Mouse (Mus musculus): ENCODE data around the gene Alg14. TPM values are rescaled to one million over a fixed set of nuclear protein-coding genes. Genes with fewer than 3 reads are reported as not detected.
A peak's percentile ranks its signal among the peaks of the same experiment; 100 is the strongest.

Gene Alg14
- 10 to 100 TPM; 11.9 to 13.4 TPM for total RNA-seq (2021)

- DNase-seq, result peak; percentile 95
- intact Hi-C loops (cut with DNase I), result loop anchor here (1.0 kb wide), 1 partner anchor 120 kb away; the partner anchor contains the start of gene Rwdd3
These were observed at the start of gene Alg14 for GRCm38 (mm10) chr3:121291560-121292258. Gene Alg14, plus strand, starts transcription at chr3:121291773.

GRCm38 (mm10) chr3:121242111-121242936 lies 49.2 kb upstream of the Alg14 start:
- no peak for DNase-seq
- intact Hi-C loops (cut with DNase I), result no loop called here

- intact Hi-C loops (cut with DNase I), result no loop called here
These were observed 48.6 kb upstream of the Alg14 start for GRCm38 (mm10) chr3:121242941-121243340.

GRCm38 (mm10) chr3:121250048-121250447 lies 41.5 kb upstream of the Alg14 start:
- peak in 1 of 2 experiments; percentile 10 for DNase-seq
- intact Hi-C loops (cut with DNase I), result no loop called here

More at GRCm38 (mm10) chr3:121242941-121243340, 48.6 kb upstream of the Alg14 start:
- DNase-seq, result no peak

DNA sequence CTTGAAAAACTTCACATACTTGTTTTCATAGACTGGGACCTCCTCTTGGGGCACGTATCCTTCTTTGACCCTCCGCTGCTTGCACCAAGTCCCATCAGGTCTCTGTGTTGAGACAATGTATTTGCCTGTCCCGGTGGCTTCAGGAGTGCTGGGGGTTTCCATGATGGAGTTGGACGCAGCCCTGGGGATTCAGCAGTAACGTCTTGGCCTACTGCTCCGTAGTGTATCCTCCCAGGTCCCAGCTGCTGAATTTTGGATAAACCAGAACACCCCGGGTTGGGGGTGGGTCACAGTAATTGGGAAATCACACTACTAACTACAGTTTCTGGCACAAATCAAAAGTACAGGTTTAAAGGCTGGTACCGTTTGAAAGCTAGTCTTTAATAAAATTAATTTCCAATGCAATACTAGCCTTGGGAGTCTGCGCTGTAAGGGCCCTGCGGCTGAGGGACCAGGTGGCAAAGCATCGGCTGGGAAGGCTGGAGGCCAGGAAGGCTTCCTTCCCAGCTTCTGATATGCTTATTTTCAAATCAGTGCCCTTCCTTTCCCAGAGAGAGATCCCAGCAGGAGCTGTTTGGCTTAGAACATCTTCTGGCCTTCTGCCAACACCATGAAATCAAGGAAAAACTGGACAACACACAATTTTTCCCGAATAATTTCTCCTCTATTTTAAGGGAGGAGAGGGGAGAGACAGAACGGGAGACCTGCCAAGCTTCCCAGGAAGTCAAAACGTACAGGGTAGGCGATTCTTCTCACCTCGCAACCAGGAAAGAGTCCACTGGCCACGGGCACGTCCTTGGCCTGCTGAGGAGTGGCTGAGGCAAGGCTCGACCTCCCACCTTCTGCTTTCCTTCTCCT lies 40.8 kb upstream of the Alg14 start:
- DNase-seq, result peak in 1 of 2 experiments; percentile 22
- intact Hi-C loops (cut with DNase I), result no loop called here

GRCm38 (mm10) chr3:121255501-121255900 lies 36.1 kb upstream of the Alg14 start:
- intact Hi-C loops (cut with DNase I), result no loop called here
- no peak for DNase-seq

DNA sequence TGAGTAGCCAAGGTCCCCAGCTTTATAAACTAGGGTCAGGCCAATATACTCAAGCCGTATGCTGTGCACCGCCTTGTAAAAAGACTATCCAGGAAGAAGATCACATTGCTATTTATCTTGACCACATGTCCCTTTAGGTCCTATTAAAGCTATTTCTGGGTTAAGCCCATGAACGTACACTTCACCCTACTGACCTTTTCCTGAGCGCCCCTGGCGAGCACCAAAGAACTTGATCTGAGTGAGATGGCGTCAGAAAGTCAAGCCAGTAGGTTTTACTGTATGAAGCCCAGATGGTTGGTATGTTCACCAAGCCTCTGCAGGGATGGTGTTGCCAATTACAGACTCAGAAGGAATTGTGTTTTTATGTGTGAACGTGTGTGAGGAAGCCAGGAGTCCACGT lies 35.4 kb upstream of the Alg14 start:
- no peak for DNase-seq
- intact Hi-C loops (cut with DNase I), result no loop called here

DNA sequence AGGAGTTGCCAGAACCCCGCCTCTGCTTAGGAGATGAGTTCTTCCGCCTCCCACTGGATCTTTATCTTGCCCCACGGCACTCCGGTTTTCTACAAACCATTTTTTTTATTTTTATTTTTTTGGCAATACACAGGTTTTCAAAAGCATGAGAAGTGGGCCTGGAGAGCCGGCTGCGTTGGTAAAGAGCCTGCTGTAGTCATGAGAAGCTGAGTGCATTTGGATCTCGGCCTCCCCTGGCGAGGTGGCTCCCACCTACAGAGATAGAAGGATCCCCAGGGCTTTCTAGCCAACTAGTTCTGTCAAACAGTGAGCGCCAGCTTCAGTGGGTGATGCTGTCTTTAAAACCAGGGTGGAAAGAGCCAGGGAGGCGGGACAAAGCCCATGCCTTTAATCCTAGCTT lies 34.2 kb upstream of the Alg14 start:
- intact Hi-C loops (cut with DNase I), result no loop called here
- DNase-seq, result no peak

DNA sequence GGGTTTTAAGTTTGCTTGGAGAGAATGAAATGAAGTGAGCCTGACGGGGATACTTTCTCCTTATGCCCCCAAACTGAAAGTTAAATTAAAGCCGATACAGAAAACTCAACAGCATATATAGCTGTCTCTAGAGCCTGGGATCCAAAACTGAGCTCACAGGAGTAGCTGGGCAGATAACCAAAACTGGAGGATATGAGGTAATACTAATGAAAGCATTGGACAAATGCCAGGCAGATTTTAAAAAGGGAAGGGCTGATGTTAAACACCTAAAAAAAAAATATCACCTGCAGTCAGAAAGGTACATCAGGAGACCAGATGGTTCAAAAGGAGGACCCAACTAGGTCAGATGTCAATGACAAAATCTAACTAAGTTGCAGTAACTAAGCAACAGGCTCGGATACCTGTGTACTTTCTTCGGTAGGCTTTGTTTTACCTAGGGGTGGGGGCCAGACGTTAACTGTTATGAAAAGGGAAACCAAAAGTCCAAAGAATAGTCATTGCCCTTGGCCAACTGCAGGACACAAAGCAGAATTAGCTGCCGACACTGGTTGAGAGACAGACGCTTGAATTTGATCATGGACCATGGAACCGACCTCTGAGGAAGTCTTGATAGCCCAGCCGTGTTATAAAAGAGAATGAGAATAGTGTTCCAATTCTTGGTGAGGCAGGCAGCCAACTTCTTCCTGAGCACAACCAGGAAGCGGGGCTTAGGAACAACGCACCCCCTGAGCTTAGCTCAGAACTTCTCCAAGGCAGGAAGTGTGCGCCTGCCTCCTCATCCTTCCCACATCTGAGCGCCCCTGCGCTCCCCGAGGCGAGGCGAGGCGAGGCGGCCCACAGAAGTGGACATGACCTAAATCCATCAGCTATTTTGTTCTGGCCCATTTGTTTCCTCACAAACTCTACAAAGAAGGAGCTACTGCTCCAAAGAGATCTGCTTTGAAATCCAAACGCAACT lies 32.8 kb upstream of the Alg14 start:
- intact Hi-C loops (cut with DNase I), result no loop called here
- peak in 1 of 2 experiments; percentile 13 for DNase-seq

DNA sequence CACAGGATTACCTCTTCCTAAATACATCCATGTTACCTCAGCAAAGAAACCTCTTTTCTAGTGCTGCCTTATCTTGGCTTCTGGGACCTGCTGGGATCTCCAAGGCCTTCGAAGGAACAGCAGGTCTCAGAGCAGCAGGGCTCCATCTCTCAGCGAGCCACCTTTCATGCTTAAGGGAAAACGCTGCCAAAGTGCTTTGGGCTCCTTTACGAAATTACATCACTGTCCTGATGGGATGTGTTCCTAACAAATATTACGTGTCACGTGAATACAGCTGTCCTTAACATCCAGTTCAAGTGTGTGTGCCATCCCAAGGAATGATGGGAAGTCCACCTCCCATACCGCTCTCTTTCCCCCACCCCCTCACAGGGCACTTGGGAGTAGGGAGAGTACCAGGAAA lies 31.5 kb upstream of the Alg14 start:
- intact Hi-C loops (cut with DNase I), result no loop called here

DNA sequence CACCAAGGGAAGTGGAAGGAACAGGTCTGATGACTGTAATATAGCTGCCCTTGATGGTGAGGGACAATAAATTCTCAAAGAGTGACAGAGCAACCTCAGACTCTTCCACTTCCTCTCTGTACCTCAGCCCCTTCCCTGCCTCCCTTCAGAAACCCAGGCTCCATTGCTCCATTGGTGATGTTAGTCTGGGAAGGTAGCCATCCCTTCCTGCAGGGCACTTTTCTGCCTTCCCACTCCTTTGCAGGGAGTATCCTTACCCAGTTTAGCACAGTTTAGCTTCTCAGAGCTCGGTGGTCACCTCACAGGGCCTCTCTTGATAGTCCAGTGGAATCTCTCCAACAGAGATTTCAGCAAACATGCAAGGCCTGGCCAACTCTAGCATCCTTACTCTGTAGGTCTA lies 30.7 kb upstream of the Alg14 start:
- intact Hi-C loops (cut with DNase I), result no loop called here

More for the DNA sequence above, 31.5 kb upstream of the Alg14 start:
- no peak for DNase-seq

GRCm38 (mm10) chr3:121261251-121261650 lies 30.3 kb upstream of the Alg14 start:
- intact Hi-C loops (cut with DNase I), result no loop called here
- no peak for DNase-seq

More for the DNA sequence above, 30.7 kb upstream of the Alg14 start:
- no peak for DNase-seq

DNA sequence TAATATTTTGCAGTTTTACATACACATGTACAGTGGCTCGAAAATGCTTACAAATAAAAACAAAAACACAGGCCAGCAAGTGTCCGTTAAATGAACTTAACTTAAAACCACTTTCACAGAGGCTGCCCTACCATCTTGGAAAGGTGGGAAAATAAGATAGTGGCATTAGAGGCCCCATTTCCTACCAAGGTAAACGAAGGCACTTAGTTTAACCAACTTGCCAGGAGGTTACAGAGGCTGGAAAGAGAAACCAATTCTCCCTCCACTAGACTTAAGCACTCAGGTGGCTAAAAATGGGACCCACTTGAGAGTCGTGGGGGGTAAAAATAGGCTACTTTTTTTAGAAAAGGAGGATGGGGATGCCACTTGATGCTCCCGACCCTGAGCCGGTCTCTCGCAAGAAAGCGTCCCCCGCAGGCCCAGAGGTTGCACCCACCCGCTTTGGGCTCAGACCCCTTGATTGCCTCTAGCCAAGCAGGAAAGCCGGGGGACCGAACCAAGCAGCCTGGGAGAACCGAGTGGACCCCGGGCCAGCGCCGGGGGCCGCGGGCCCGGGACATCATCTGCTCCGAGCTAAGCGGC lies 29.5 kb upstream of the Alg14 start:
- intact Hi-C loops (cut with DNase I), result no loop called here
- DNase-seq, result no peak

- intact Hi-C loops (cut with DNase I), result no loop called here
- peak; percentile 53 to 64 for DNase-seq
These were observed 28.9 kb upstream of the Alg14 start for GRCm38 (mm10) chr3:121262521-121263204.

- DNase-seq, result no peak
- intact Hi-C loops (cut with DNase I), result no loop called here
These were observed 28.4 kb upstream of the Alg14 start for GRCm38 (mm10) chr3:121263205-121263548.

DNA sequence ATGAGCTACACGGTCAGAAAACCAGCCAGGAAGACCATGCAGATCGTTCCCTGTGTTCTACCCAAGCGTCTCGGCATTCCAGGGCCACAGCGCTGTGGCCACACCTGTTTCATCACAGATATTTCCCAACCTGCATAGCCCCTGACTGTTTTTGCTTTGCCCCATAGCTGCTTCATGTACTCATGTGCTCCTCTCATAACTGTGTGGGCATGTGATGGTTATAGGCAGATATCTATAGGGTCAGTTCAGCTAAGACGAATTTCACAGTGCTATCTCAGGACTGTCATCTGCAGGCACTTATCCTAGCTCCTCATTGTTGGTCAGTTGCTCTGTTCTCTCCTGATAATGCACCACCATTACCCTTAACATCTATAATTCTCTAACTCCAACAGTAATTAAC lies 27.3 kb upstream of the Alg14 start:
- intact Hi-C loops (cut with DNase I), result no loop called here
- no peak for DNase-seq

DNA sequence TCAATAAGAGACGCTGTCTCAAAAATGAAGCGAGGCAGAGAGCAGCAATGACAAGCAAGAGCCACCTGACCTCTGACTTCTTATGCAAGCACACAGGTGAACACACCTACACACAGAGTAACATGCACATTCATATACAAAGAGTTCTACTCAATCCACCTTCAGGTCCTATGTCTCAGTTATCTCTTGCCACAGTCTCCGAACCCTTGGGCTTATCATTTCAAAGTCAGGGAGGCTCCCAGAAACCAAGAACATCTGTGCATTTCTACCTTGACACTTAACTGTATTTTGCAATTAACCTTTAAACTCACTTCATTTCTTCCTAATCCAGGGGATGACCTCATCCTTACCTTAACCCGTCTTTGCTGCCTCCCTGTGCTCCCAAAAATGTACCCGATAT lies 24.3 kb upstream of the Alg14 start:
- intact Hi-C loops (cut with DNase I), result no loop called here
- no peak for DNase-seq

GRCm38 (mm10) chr3:121272577-121272976 lies 19.0 kb upstream of the Alg14 start:
- intact Hi-C loops (cut with DNase I), result no loop called here
- no peak for DNase-seq

GRCm38 (mm10) chr3:121274010-121274409 lies 17.6 kb upstream of the Alg14 start:
- intact Hi-C loops (cut with DNase I), result no loop called here
- DNase-seq, result no peak

Data from heart, postnatal 36 days (tissue).